Mouse (Mus musculus) liver, embryonic 15.5 days (tissue): ENCODE measurements around the gene Nfic. TPM values are rescaled to one million over a fixed set of nuclear protein-coding genes. Genes with fewer than 3 reads are reported as not detected.
A peak's percentile ranks its signal among the peaks of the same experiment; 100 is the strongest.

ENCODE experiments used
- ATAC-seq: fragments of 200-750 bp; cut with Nextera tagmentation; 2 replicates; pipeline ENCODE4 v1.8.0; 2017; ENCODE audit warnings: moderate number of reproducible peaks, mild to moderate bottlenecking, moderate library complexity; ENCODE audit not compliant: insufficient read depth
- H3K27ac ChIP-seq: fragments of 300-500 bp; sonication (generic); replicated peaks from 2 replicates; pipeline ENCODE4 v1.5.1; 2015; ENCODE audit warnings: mild to moderate bottlenecking, inconsistent platforms
- H3K27me3 ChIP-seq: fragments of 300-500 bp; sonication (generic); 2 replicates; pipeline ENCODE4 v1.6.1; 2015; ENCODE audit warnings: mild to moderate bottlenecking, inconsistent platforms
- H3K36me3 ChIP-seq: fragments of 300-500 bp; sonication (generic); replicated peaks from 2 replicates; pipeline ENCODE4 v1.6.1; 2015; ENCODE audit warnings: moderate library complexity, mild to moderate bottlenecking, inconsistent platforms
- H3K4me1 ChIP-seq: fragments of 300-500 bp; sonication (generic); replicated peaks from 2 replicates; pipeline ENCODE4 v1.6.1; 2015; ENCODE audit warnings: inconsistent platforms
- H3K4me2 ChIP-seq: fragments of 300-500 bp; sonication (generic); 2 replicates; pipeline ENCODE4 v1.6.1; 2015; ENCODE audit warnings: moderate library complexity, mild to moderate bottlenecking, inconsistent platforms
- H3K4me3 ChIP-seq: fragments of 300-500 bp; sonication (generic); replicated peaks from 2 replicates; pipeline ENCODE4 v1.5.1; 2015; ENCODE audit warnings: mild to moderate bottlenecking, inconsistent platforms
- H3K9ac ChIP-seq: fragments of 300-500 bp; sonication (generic); 2 replicates; pipeline ENCODE4 v1.6.1; 2015; ENCODE audit warnings: moderate library complexity, mild to moderate bottlenecking, inconsistent platforms
- H3K9me3 ChIP-seq: fragments of 300-500 bp; sonication (generic); replicated peaks from 2 replicates; pipeline ENCODE4 v1.6.1; 2016; ENCODE audit warnings: inconsistent platforms
- WGBS: fragments of 180-500 bp; shearing (Covaris S2); methylation state at CpG from one replicate; pipeline ENCODE4 v1.1.7; 2015; ENCODE audit warnings: mixed read lengths; ENCODE audit not compliant: insufficient replicate concordance; 5-methylcytosine and 5-hydroxymethylcytosine counted together
- polyA plus RNA-seq: library from polyadenylated mRNA; unstranded; fragments of >200 nt; fragmentation: Nextera tagmentation; extraction: Ambion mirVana; gene quantifications from 2 replicates; pipeline ENCODE4 v1.2.1, GENCODE M21; 2015

Nfic gene
- polyA plus RNA-seq, 1 experiment from 2014 or later: 11.5 TPM

DNA sequence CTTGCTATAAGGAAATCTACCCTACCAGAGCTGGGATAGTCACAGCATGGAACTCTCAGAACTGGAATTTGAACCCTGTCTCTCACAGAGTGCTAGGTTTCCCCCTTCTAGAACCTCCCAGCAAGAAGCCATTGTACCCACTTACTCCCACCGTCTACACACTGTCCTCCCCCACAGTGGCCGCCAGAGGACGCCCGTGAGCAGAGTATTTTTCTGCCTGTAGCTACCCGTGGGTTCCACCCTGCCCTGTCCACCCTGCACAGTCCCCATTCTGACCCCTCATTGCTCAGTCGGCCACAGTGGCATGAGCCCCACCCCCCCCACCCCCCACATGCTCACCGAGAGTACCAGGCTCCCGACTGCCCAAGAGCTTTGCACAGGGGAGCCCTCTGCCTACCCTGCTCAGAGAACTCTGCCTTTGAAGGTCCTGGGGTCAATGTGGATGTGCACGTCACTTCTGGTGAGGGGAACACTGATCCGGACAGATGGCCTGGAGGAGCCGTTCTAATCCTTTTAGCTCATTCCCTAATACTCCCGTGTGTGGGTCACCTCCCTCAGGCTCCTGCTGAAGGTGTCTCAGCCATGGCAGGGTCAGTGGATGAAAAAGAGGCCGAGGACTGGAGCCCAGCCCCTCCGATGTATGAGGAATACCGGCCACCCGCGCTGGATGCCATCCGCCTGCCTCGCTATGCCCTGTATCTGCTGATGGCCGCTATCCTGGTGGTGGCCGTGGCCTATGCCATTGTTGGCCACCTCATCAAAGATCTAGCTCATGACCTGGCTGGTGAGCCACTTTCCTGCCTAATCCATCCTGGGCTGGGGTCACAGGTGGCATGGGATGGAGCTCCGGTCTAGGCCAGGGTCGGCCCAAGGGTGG lies 65.4 kb downstream of the Nfic start:
- peaks cover 29% of the 10 kb centered on the region for H3K36me3 ChIP-seq
- no peaks in the 10 kb centered on the region for H3K9me3 ChIP-seq
- H3K4me2 ChIP-seq: no peak overlapping the region
- H3K4me1 ChIP-seq: peaks cover 66% of the 10 kb centered on the region
- no peaks in the 10 kb centered on the region; the same call in 1 of the 2 replicates for H3K27me3 ChIP-seq
- H3K27ac ChIP-seq: peak overlapping the region; percentile 61
- no peak overlapping the region for H3K9ac ChIP-seq
- no peak for ATAC-seq
- WGBS: 53% methylated on average over 23 of the region's 23 CpGs
- H3K4me3 ChIP-seq: no peak overlapping the region

DNA sequence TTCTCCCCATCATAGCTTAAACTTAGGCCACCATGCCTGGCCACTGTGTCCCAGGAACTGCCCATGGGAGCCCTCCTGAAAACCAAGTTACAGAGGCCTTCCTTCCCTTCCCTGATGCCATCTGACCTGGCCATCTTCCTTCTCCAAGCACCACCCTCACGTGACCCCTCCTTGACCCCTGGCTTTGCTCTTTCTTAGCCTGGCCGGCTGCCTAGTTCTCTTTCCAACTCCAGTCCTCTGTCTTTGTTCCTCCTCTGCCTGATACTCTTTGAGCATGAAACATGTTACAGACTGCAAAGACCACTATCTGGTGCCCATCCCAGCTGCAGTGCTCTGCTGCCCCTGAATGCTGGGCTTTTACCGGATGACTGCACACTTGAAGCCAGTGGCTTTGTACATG lies 66.1 kb downstream of the Nfic start:
- Histone ChIP-seq H3K4me3 (no peak overlapping the region), H3K4me2 (no peak overlapping the region), H3K27ac (peak overlapping the region; percentile 61), H3K9me3 (no peaks in the 10 kb centered on the region), H3K27me3 (no peaks in the 10 kb centered on the region; the same call in 1 of the 2 replicates), H3K9ac (no peak overlapping the region), H3K36me3 (peaks cover 29% of the 10 kb centered on the region), H3K4me1 (peaks cover 72% of the 10 kb centered on the region)
- ATAC-seq: no peak
- 65% methylated on average over 3 of the region's 3 CpGs for WGBS

DNA sequence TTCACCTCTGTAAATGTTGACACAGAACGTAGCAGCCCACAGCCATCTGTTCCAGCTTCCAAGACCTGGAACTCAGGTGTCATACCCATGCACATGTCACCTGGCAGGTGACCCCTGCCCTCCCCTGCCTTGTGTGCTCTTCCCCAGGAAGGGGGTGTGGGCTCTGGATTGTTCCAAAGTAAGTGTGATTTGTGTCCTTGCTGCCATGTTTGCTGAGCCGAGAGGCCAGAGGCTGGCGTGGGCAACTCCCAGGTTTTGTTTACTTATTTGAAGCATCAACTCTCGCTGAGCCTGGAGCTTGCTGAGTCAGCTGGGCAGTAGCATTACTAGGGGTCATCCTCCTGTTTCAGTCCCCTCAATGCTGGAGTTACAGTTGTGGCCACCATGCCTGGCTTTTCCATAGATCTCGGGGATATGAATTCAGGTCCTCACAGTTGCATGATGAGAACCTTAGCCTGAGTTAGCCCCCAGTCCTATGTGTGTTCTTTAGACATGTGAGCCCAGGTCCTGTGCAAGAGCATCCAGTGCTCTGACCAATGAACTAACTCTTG lies 66.9 kb downstream of the Nfic start, which contains the start of gene Gm48552:
TSS of gene Gm48552 (plus strand) at position 501 of the 551 bp plus-strand sequence.
- 54% methylated on average over 5 of the region's 5 CpGs for WGBS
- Histone ChIP-seq H3K9ac (no peak within 1 kb of the TSS), H3K4me1 (peaks cover 70% of the 10 kb centered on the region), H3K4me3 (no peak within 1 kb of the TSS), H3K9me3 (no peaks in the 10 kb centered on the region), H3K36me3 (peaks cover 29% of the 10 kb centered on the region), H3K27ac (peak within 1 kb of the TSS; percentile 61), H3K4me2 (no peak within 1 kb of the TSS), H3K27me3 (no peaks in the 10 kb centered on the region; the same call in 1 of the 2 replicates)
- no peak for ATAC-seq

DNA sequence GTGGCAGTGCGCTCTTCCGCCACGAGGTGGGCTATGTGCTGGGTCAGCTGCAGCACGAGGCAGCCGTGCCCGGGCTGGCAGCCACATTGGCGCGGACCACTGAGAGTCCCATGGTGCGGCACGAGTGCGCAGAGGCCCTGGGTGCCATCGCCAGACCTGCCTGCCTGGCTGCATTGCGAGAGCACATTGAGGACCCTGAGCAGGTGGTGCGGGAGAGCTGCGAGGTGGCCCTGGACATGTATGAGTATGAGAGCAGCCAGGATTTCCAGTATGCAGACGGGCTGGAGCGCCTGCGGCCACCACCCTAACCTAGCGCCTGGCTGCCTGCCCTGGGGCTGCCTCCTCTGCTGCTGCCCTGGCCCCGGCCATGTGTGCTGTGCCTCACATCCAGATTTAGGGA lies 67.7 kb downstream of the Nfic start:
- Histone ChIP-seq H3K27ac (0 out of 2 replicates have a peak overlapping the region, but pooled peaks have one; percentile 6), H3K27me3 (no peaks in the 10 kb centered on the region), H3K4me1 (peaks cover 69% of the 10 kb centered on the region), H3K4me2 (no peak overlapping the region), H3K9me3 (no peaks in the 10 kb centered on the region), H3K9ac (no peak overlapping the region), H3K4me3 (no peak overlapping the region), H3K36me3 (peaks cover 29% of the 10 kb centered on the region)
- WGBS: 89% methylated on average over 20 of the region's 20 CpGs
- ATAC-seq: no peak

DNA sequence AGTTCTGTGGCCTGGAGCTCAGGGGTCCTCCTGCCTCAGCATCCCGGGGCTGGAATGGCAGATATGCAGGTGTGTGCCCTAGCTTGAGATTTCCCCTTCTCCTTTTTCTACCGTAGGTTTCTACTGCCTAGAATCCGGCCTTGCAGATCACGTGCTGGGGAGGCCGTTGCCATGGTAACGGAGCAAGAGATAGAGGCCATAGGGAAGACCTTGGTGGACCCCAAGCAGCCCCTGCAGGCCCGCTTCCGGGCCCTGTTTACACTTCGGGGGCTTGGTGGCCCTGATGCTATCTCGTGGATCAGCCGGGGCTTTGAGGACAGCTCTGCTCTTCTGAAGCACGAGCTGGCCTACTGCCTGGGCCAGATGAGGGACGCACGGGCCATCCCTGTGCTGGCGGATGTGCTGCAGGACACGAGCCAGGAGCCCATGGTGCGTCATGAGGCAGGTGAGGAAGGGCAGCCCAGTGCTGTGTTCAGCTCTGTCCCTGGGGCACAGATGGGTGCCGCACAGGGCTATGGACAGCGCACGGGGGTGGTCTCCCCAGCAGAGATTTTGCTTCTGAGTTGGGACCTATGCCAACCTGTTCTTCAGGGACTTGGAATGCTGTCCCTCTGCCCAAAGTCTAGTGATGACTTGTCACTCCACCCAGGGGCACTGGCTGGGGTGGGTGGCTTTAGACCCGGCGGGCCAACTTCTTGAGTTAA lies 69.7 kb downstream of the Nfic start:
- Histone ChIP-seq H3K4me1 (peaks cover 81% of the 10 kb centered on the region), H3K4me3 (peak overlapping the region; percentile 76), H3K36me3 (peaks cover 29% of the 10 kb centered on the region), H3K27me3 (no peaks in the 10 kb centered on the region), H3K4me2 (peak overlapping the region; percentile 91), H3K9me3 (no peaks in the 10 kb centered on the region), H3K9ac (0 out of 2 replicates have a peak overlapping the region, but pooled peaks have one; percentile 75), H3K27ac (peak overlapping the region; percentile 99; the same call in 1 of the 2 replicates)
- 67% methylated on average over 22 of the region's 22 CpGs for WGBS
- ATAC-seq: no peak

DNA sequence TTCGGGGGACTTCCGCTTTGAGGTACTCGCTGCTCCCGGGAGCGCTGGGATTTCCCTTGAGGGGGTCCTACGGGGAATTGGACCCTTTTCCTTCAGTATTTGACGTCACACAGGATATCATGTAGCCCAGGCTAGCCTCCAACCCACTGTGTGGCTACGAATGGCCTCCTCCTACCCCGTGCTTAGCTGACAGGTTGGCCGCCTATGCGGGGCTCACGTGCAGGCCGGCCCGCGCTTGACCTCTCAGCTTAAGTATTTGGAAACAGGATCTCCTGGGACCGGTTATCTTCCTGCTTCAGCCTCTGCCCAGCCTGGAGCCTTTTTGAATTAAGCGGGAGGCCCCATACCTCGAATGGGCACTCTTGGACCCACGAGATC lies 70.8 kb downstream of the Nfic start:
- Histone ChIP-seq H3K9me3 (no peaks in the 10 kb centered on the region), H3K4me1 (peaks cover 83% of the 10 kb centered on the region), H3K27ac (peak overlapping the region; percentile 99), H3K9ac (peak overlapping the region; percentile 75), H3K36me3 (peaks cover 29% of the 10 kb centered on the region), H3K4me3 (peak overlapping the region; percentile 76), H3K27me3 (no peaks in the 10 kb centered on the region), H3K4me2 (peak overlapping the region; percentile 91)
- under 1% methylated on average over 19 of the region's 19 CpGs for WGBS
- no peak for ATAC-seq

DNA sequence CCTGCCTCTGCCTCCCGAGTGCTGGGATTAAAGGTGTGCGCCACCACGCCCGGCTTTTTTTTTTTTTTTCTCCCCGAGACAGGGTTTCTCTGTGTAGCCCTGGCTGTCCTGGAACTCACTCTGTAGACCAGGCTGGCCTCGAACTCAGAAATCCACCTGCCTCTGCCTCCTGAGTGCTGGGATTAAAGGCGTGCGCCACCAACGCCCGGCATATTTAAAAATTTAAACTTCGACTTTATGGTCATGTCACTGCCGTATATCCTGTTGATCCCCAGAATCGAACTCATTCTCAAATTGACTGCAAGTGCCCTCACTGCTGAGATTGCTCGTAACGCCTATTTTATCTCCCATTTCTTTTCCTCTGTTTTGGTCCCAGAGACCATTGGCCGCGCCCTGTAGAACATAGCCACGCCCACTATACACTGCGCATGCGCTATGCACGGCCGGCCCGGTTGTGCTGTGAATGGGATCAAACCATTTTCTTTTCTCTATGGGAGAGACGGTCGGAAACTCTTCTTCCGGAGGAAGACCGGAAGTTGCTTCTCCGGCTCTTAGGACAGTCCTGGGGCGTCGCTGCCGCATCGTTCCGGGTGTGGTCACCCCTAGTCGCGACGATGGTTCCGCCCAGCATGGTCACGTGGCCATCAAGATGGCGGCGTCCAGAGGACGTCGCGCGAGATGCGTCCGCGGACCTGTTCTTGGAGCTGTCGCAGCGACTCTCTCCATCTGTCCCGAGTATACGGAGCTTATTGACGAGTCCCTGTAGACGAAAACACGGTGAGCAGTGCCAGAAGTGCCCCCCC lies 71.4 kb downstream of the Nfic start, which contains the start of the genes Dohh and Gm48551:
TSS of gene Dohh (plus strand) at position 627 of the 803 bp plus-strand sequence.
TSS of gene Gm48551 (plus strand) at position 665 of the 803 bp plus-strand sequence.
- peak within 1 kb of the TSS; percentile 99 for H3K27ac ChIP-seq
- H3K9ac ChIP-seq: peak within 1 kb of the TSS; percentile 75
- 7% methylated on average over 54 of the region's 54 CpGs for WGBS
- peaks cover 29% of the 10 kb centered on the region for H3K36me3 ChIP-seq
- peaks cover 82% of the 10 kb centered on the region for H3K4me1 ChIP-seq
- H3K4me2 ChIP-seq: peak within 1 kb of the TSS; percentile 91
- H3K9me3 ChIP-seq: no peaks in the 10 kb centered on the region
- ATAC-seq: peak; percentile 73
- peak within 1 kb of the TSS; percentile 76 for H3K4me3 ChIP-seq
- no peaks in the 10 kb centered on the region for H3K27me3 ChIP-seq

DNA sequence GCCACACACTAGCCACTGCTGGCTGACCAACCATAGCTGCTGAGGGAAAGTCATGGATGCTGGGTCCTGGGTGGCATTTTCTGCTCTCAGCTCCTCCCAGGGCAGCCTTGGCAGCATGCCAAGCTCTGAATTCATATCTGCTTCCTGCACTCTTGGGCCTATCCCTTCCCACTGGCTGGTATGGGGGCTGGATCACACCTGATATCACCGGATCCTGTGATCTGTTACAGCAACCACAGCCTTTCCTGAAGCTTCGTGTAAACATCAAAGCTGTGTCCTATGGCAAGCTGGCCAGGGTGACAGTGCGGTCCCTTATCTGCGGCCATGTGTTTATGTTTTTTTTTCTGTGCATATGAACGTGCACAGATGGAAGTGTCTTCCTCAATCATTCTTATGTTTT lies 73.4 kb downstream of the Nfic start:
- WGBS: 10% methylated on average over 5 of the region's 5 CpGs

DNA sequence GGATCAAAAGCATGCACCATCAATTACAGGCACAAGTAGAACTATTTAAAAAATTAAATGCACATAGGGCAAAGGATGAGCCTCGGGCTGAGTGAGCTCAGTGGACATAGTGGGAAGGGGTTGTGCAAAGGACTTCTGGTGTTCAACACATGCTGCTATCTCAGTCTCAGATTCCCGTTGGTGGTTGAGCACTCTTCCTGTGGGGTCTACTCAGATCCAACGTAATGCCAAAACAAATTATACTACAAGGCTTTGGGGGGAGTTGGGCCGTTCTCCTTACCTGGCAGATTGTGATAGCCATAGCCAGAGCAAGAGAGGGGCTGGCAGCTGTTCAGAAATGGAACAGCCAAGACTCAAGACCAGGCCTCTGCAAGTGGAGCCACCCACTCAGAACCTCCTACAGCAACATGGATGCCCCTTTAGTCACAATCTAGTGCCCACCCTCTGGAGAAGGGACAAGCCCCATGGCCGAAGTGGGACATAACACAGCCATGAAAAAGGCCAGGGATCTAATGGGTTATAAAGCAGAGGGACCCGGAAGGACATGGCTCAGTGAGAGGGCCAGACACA lies 75.5 kb downstream of the Nfic start:
- Histone ChIP-seq H3K4me2 (peak overlapping the region; percentile 77), H3K27ac (peak overlapping the region; percentile 99), H3K9ac (peak overlapping the region; percentile 68), H3K9me3 (no peaks in the 10 kb centered on the region), H3K27me3 (no peaks in the 10 kb centered on the region), H3K36me3 (peaks cover 16% of the 10 kb centered on the region), H3K4me1 (peaks cover 76% of the 10 kb centered on the region), H3K4me3 (peak overlapping the region; percentile 76)
- no peak for ATAC-seq
- WGBS: 43% methylated on average over 6 of the region's 6 CpGs

More for the DNA sequence above, 73.4 kb downstream of the Nfic start:
- 0 out of 2 replicates have a peak overlapping the region, but pooled peaks have one; percentile 19 for H3K4me3 ChIP-seq
- ATAC-seq: peak; percentile 78
- H3K36me3 ChIP-seq: peaks cover 13% of the 10 kb centered on the region
- peaks cover 74% of the 10 kb centered on the region for H3K4me1 ChIP-seq
- H3K4me2 ChIP-seq: peak overlapping the region; percentile 55
- no peaks in the 10 kb centered on the region for H3K27me3 ChIP-seq
- peak overlapping the region; percentile 55 for H3K9ac ChIP-seq
- H3K9me3 ChIP-seq: no peaks in the 10 kb centered on the region
- peak overlapping the region; percentile 99 for H3K27ac ChIP-seq

DNA sequence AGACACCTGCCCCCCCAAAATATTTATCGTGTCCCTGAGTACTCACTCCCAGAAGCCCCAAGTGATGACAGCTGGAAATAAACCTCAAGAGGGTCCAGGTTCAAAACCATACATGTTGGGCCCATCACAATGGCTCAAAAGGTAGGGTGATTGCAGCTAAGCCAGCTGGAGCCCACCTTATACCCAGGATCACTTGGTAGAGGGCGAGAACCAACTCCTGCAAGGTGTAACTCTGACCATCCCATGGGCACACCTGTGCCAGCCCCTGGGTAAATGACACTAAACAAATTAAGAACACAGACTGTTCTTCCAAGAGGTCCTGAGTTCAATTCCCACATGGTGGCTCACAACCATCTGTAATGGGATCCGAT lies 76.3 kb downstream of the Nfic start:
- WGBS: 55% methylated on average over 3 of the region's 3 CpGs
- peak overlapping the region; percentile 99 for H3K27ac ChIP-seq
- H3K9ac ChIP-seq: peak overlapping the region; percentile 68
- peaks cover 78% of the 10 kb centered on the region for H3K4me1 ChIP-seq
- H3K36me3 ChIP-seq: peaks cover 23% of the 10 kb centered on the region
- ATAC-seq: no peak
- H3K4me3 ChIP-seq: peak overlapping the region; percentile 76
- no peaks in the 10 kb centered on the region for H3K27me3 ChIP-seq
- H3K4me2 ChIP-seq: peak overlapping the region; percentile 77
- H3K9me3 ChIP-seq: no peaks in the 10 kb centered on the region
